Mouse (Mus musculus) stomach, postnatal 0 days (tissue): ENCODE data around the gene Zfp981. TPM values are rescaled to one million over a fixed set of nuclear protein-coding genes. Genes with fewer than 3 reads are reported as not detected.
"Not testable (repeated sequence)": the region's sequence is repeated elsewhere in the genome, so short reads cannot be mapped to it uniquely, and the experiment has no call there.

ENCODE experiments used
- ATAC-seq: fragments of 200-750 bp; cut with Nextera tagmentation; 2 replicates; pipeline ENCODE4 v1.8.0; 2017; ENCODE audit not compliant: low FRiP score, low TSS enrichment
- DNase-seq: peaks from one replicate; pipeline ENCODE4 v3.0.0-alpha.2; 2016; ENCODE audit warnings: low spot score
- H3K27ac ChIP-seq: fragments of 300-500 bp; sonication (generic); replicated peaks from 2 replicates; pipeline ENCODE4 v1.5.1; 2014; ENCODE audit warnings: mild to moderate bottlenecking, control low read depth
- H3K27me3 ChIP-seq: fragments of 300-500 bp; sonication (generic); 2 replicates; pipeline ENCODE4 v1.6.1; 2014; ENCODE audit warnings: low read length; ENCODE audit not compliant: control insufficient read depth, insufficient read depth
- H3K36me3 ChIP-seq: fragments of 300-500 bp; sonication (generic); 2 replicates; pipeline ENCODE4 v1.6.1; 2014; ENCODE audit warnings: low read length, mixed read lengths; ENCODE audit not compliant: control insufficient read depth, insufficient read depth
- H3K4me1 ChIP-seq: fragments of 300-500 bp; sonication (generic); replicated peaks from 2 replicates; pipeline ENCODE4 v1.6.1; 2014; ENCODE audit warnings: antibody characterized with exemption; ENCODE audit not compliant: control insufficient read depth, insufficient read depth
- H3K4me2 ChIP-seq: fragments of 300-500 bp; sonication (generic); replicated peaks from 2 replicates; pipeline ENCODE4 v1.6.1; 2014; ENCODE audit warnings: low read depth, mild to moderate bottlenecking, control low read depth, moderate library complexity
- H3K4me3 ChIP-seq: fragments of 300-500 bp; sonication (generic); 2 replicates; pipeline ENCODE4 v1.5.1; 2014; ENCODE audit warnings: low read depth, low read length, control low read depth
- H3K9ac ChIP-seq: fragments of 300-500 bp; sonication (generic); 2 replicates; pipeline ENCODE4 v1.6.1; 2014; ENCODE audit warnings: mild to moderate bottlenecking, low read length, control low read depth, mixed read lengths
- H3K9me3 ChIP-seq: fragments of 300-500 bp; sonication (generic); 2 replicates; pipeline ENCODE4 v1.6.1; 2016; ENCODE audit warnings: low read length; ENCODE audit not compliant: control insufficient read depth
- CTCF ChIP-seq: IDR thresholded peaks from 2 replicates; pipeline ENCODE4 v1.5.1; 2016; ENCODE audit warnings: antibody characterized with exemption, low read depth, mild to moderate bottlenecking, moderate library complexity
- WGBS: fragments of 180-500 bp; shearing (Covaris S2); extraction: QIAGEN DNeasy Blood & Tissue Kit; methylation state at CpG from one replicate; pipeline ENCODE4 v1.1.7; 2014; 5-methylcytosine and 5-hydroxymethylcytosine counted together
- polyA plus RNA-seq: library from polyadenylated mRNA; unstranded; fragments of >200 nt; fragmentation: Nextera tagmentation; extraction: Ambion mirVana; gene quantifications from 2 replicates; pipeline ENCODE4 v1.2.1, GENCODE M21; 2015

Gene Zfp981
- polyA plus RNA-seq, 1 experiment from 2014 or later, result not detected

GRCm38 (mm10) chr4:146476260-146476659 is 25.6 kb upstream of the Zfp981 start:
- not testable (repeated sequence) for H3K4me2 ChIP-seq

GRCm38 (mm10) chr4:146476959-146477358 is 24.9 kb upstream of the Zfp981 start:
- not testable (repeated sequence) for DNase-seq, ATAC-seq

More at GRCm38 (mm10) chr4:146476260-146476659, 25.6 kb upstream of the Zfp981 start:
- H3K9me3 ChIP-seq, result peaks cover 19% of the 10 kb centered on the region
- H3K9ac ChIP-seq, H3K4me3 ChIP-seq, H3K27ac ChIP-seq, H3K36me3 ChIP-seq, DNase-seq, H3K4me1 ChIP-seq, H3K27me3 ChIP-seq, ATAC-seq: not testable (repeated sequence)
- WGBS, result 94% methylated on average over 2 of the region's 2 CpGs

GRCm38 (mm10) chr4:146480376-146481096 is 21.3 kb upstream of the Zfp981 start:
- not testable (repeated sequence) for H3K27me3 ChIP-seq, H3K9ac ChIP-seq, H3K4me3 ChIP-seq, H3K4me1 ChIP-seq, H3K36me3 ChIP-seq, H3K27ac ChIP-seq, DNase-seq, H3K4me2 ChIP-seq
- H3K9me3 ChIP-seq, result peaks cover 29% of the 10 kb centered on the region
- peak; percentile 47; the same call in 1 of the 2 replicates for ATAC-seq
- 66% methylated on average over 6 of the region's 6 CpGs for WGBS

More at GRCm38 (mm10) chr4:146476959-146477358, 24.9 kb upstream of the Zfp981 start:
- H3K4me2 ChIP-seq, H3K36me3 ChIP-seq, H3K9ac ChIP-seq, H3K27ac ChIP-seq, H3K4me3 ChIP-seq, H3K27me3 ChIP-seq, H3K4me1 ChIP-seq: not testable (repeated sequence)
- H3K9me3 ChIP-seq, result peaks cover 19% of the 10 kb centered on the region
- WGBS, result 76% methylated on average over 3 of the region's 3 CpGs

- not testable (repeated sequence) for H3K36me3 ChIP-seq, H3K4me2 ChIP-seq, H3K27me3 ChIP-seq, H3K4me3 ChIP-seq, H3K4me1 ChIP-seq, H3K27ac ChIP-seq, H3K9ac ChIP-seq, ATAC-seq, DNase-seq
- peaks cover 16% of the 10 kb centered on the region for H3K9me3 ChIP-seq
- WGBS, result 84% methylated on average over 10 of the region's 10 CpGs
Measured at GRCm38 (mm10) chr4:146482546-146482945, 19.3 kb upstream of the Zfp981 start.

- DNase-seq, result not testable (repeated sequence)
Measured at GRCm38 (mm10) chr4:146483571-146484280, 18.1 kb upstream of the Zfp981 start.

GRCm38 (mm10) chr4:146484676-146485075 is 17.2 kb upstream of the Zfp981 start:
- H3K9me3 ChIP-seq, result peaks cover 20% of the 10 kb centered on the region
- not testable (repeated sequence) for DNase-seq

More at GRCm38 (mm10) chr4:146483571-146484280, 18.1 kb upstream of the Zfp981 start:
- peaks cover 16% of the 10 kb centered on the region for H3K9me3 ChIP-seq
- not testable (repeated sequence) for H3K4me1 ChIP-seq, H3K27me3 ChIP-seq, H3K27ac ChIP-seq, H3K4me2 ChIP-seq, H3K36me3 ChIP-seq, H3K4me3 ChIP-seq, H3K9ac ChIP-seq
- TF ChIP-seq CTCF, result peak; percentile 31; the same call in 1 of the 2 replicates
- peak; percentile 38; the same call in 1 of the 2 replicates for ATAC-seq
- WGBS, result 69% methylated on average over 13 of the region's 13 CpGs

GRCm38 (mm10) chr4:146485183-146485939 is 16.5 kb upstream of the Zfp981 start:
- H3K4me1 ChIP-seq, H3K4me2 ChIP-seq, DNase-seq, ATAC-seq, H3K27me3 ChIP-seq, H3K9ac ChIP-seq, H3K36me3 ChIP-seq, H3K4me3 ChIP-seq, H3K27ac ChIP-seq: not testable (repeated sequence)
- 63% methylated on average over 6 of the region's 6 CpGs for WGBS
- H3K9me3 ChIP-seq, result peaks cover 19% of the 10 kb centered on the region

More at GRCm38 (mm10) chr4:146484676-146485075, 17.2 kb upstream of the Zfp981 start:
- not testable (repeated sequence) for H3K9ac ChIP-seq, H3K36me3 ChIP-seq, H3K4me2 ChIP-seq, ATAC-seq, H3K27ac ChIP-seq, H3K4me3 ChIP-seq, H3K4me1 ChIP-seq, H3K27me3 ChIP-seq

- H3K27me3 ChIP-seq, H3K27ac ChIP-seq, DNase-seq, H3K36me3 ChIP-seq, H3K9ac ChIP-seq, H3K4me3 ChIP-seq, H3K4me1 ChIP-seq, H3K4me2 ChIP-seq: not testable (repeated sequence)
- 66% methylated on average over 1 of the region's 1 CpGs for WGBS
- peaks cover 14% of the 10 kb centered on the region for H3K9me3 ChIP-seq
- peak; percentile 50 for ATAC-seq
Measured at GRCm38 (mm10) chr4:146486753-146487152, 15.1 kb upstream of the Zfp981 start.
